Mouse (Mus musculus) c-Kit-positive CD71-positive TER-119-positive erythroid progenitor cells, embryonic 14.5 days (primary cell): Measurements from ENCODE around the gene Dzip1.

ENCODE experiments used
- DNase-seq: peaks from one replicate; pipeline ENCODE4 v3.0.0-alpha.2; 2013; ENCODE audit warnings: low spot score

The Dzip1 gene

GRCm38 (mm10) chr14:118868102-118868724 lies 57.0 kb downstream of the Dzip1 start:
- no peak for DNase-seq

DNA sequence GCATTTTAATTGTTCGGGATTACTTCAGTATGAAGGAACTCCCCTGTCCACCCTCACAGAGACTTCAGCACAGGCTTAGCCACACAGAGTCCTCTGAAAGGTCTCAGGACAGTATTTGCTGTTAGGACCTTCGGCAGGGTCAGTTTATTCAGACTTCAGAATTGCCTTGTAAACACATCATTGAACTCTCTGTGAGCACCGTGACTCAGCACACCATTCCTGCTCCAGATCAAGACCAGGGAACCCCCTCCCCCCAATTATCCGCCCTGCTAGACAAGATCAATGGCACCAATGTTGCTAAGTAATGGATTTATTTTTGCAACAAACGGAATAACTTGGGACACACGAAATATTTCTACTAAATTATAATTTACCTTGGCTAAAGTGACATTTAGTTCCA lies 57.9 kb downstream of the Dzip1 start:
- no peak for DNase-seq

- no peak for DNase-seq
These were observed 59.0 kb downstream of the Dzip1 start for GRCm38 (mm10) chr14:118866014-118866811.

GRCm38 (mm10) chr14:118864905-118865304 lies 60.4 kb downstream of the Dzip1 start:
- DNase-seq: no peak

DNA sequence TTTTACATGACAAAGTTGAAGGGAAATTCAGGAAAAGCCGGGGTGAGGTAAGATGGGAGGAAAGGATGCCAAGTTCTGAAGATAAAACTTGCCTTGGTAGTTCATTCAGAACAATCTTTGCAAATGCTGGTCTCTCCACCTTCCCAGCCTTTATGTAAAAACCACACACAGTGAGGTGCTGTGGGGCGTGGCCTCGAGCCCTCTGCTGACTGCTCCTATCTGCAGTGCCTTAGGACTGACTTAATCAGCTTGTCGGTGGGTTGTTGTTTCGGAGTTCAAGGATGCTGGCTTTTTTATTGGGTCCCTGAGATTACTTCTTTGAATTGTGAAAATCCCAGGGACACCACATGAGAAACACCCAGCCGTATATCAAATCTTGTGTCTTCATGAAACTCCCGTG lies 63.0 kb downstream of the Dzip1 start:
- no peak for DNase-seq

GRCm38 (mm10) chr14:118858318-118858717 lies 66.9 kb downstream of the Dzip1 start:
- DNase-seq: no peak

GRCm38 (mm10) chr14:118856563-118856962 lies 68.7 kb downstream of the Dzip1 start:
- no peak for DNase-seq

DNA sequence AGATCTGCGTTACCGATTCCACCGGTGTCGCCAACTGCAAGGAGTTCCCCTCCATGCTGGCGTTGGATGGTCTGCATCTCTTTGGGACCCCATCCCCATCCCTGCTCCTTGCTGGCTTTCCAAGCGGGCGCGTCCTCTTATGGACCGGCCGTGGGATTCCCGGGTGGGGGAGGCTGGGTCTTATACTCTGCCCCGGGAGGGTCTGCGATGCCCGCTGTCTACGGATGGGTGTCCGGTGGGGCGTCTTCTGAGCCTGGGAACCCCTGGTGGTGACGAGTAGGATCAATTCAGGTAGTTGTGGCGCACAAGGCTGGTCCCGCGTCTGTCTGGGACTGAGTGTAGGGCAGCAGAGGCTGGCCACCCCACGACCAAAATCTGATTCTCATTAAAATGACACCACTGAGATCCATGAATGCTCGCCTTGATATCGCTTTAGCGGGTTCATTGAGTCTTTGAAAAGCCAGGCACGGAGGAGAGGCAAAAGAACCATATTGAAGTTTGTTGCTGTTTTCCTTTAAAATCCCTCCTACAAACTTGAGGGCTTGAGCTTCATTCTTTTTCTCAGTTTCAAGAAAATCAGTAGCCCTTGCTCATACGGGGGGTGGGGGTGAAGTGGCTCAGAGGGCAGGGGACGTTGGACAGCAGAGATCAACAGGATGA lies 70.0 kb downstream of the Dzip1 start:
- DNase-seq: no peak

GRCm38 (mm10) chr14:118854371-118855114 lies 70.7 kb downstream of the Dzip1 start:
- DNase-seq: no peak

DNA sequence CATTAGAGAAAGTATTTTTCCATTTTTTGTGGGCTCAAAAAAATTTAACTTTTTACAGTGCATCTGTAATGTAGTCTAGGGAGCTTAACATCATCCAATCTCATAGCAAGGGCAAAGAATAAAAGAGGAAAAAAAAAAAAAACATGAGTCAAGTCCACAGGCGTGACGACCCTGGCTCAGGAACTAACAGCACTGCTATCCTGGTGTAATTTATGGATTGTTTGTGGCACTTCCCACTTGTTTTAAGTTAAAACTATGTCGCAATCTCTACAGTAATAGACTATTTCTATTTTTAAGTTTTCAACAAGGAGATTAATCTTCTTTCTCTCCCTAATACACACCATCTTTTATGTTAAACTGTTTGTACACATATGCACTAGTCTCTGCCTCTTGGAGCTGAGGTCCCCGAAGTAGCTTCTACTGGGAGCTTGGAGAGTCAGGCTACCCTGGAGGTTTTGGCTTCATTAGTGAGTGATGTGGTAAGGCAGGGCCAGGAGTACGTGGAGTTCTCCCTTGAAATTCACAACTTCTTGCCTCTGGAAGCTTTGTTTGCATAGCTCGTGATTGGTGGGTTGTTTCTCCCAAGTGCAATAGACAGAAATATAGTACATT lies 73.7 kb downstream of the Dzip1 start:
- no peak for DNase-seq

DNA sequence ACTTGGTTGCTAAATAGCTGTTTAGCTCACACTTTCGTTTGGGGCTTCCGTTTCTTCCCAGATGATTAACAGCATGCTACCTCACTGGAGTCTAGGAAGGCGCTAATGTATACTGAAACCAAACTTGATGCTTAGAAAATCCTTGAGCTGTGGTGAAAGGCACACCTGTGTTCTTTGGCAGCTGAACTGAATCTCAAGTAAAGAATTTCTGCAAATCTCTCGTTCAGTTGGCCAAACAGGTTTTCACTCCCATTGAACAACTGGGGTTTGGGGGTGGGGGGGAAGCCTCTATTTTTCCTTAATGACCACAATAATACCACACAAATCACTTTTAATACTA lies 74.6 kb downstream of the Dzip1 start:
- no peak for DNase-seq

GRCm38 (mm10) chr14:118850011-118850695 lies 75.1 kb downstream of the Dzip1 start:
- DNase-seq: no peak

DNA sequence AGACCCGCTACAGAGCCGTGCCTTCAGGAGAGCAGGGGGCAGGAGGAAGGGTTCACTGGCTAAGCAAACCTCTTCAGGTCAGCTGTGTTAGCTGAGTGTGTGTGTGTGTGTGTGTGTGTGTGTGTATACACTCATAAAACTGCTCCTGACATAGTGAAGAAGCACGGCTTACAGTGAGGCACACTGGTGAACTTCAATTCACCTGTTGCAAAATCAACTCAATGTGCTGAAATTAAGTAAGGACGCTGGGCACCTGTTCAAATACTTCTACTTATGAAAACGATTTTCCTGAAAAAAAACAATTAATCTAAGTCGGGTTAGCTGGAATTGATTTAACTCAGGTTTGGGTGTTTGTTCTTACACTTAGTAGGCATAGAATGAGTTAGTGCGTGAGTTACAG lies 77.1 kb downstream of the Dzip1 start:
- no peak for DNase-seq

DNA sequence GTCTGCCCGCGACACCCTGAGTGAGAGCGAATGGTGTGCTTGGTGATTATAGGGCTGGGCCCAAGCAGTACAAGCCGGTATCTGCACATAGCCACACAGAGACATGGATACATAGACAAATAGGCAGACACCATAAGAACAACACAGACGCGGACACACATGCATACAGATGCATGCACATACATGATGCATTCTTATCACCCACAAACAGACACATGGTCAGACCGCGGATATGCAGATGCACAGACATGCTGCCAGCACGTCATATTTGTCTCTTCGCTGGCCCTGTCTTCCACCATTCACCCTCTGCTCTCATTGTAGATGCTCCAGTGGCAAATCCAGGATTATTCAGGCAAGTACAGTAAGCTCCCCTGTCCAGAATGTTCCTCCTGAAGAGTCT lies 78.4 kb downstream of the Dzip1 start:
- peak; percentile 61 for DNase-seq

DNA sequence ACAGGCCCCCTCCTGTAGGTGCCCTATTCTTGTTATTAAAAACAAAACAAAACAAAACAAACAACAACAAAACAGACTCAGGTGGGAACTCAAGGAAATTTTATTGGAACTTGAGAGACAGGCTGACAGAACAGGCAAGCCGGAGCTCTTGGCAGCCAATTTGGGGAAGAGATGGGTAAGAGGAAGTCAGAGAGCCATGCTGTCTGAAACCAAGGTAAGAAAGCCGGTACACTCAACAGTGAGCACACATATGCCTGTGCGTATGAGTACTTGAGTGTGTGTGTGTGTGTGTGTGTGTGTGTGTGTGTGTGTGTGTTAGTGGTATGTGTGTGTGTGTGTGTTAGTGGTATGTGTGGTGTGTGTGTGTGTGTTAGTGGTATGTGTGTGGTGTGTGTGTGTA lies 82.9 kb downstream of the Dzip1 start:
- no peak for DNase-seq

GRCm38 (mm10) chr14:118840027-118840426 lies 85.2 kb downstream of the Dzip1 start:
- DNase-seq: no peak

GRCm38 (mm10) chr14:118839416-118839815 lies 85.8 kb downstream of the Dzip1 start:
- no peak for DNase-seq

DNA sequence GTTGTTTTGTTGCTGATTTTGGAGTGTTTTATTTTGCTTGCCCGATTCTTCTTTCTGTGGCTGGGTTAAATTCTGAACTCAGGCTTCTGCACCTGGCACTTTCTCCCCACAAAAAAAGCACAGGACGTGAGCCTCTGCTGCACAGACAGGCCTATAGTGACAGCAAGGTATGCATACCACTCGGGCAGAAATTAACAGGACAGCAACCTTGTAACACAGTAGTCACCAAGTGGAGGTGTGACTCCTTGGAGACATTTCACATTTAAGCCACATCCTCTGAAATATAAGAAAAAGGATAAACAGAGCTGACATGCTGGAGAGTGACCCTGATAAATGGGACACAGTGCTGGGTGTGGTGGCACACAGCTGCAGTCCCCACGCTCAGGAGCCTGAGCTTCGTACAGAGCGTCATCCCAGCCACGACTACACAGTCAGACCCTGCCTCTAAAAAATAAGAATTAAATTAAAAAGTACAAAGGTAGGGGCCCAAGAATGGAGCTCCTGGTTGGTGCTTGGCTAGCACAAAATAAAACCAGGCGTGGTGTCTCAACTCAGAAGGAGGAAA lies 86.6 kb downstream of the Dzip1 start:
- no peak for DNase-seq

- DNase-seq: peak; percentile 55
These were observed 88.5 kb downstream of the Dzip1 start for GRCm38 (mm10) chr14:118836754-118837153.

DNA sequence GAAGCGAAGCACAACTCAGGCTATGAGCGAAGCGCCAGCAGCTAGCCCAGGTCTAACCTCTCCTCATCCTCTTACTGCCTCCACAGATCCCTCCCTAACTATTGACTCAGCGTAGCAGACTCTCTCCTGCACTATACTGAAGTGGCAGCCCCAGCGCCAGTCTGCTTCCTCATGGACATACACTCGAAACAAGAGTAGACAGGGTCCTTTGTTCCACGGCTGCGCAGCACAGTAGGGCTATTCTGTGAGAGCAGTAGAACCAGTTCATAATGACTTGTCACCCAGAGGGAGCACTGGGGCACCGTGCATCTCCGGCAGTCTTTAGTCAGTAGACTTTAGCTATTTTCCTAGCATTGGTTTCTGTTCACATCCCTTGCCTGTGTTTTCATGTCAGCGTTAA lies 89.1 kb downstream of the Dzip1 start:
- DNase-seq: no peak

GRCm38 (mm10) chr14:118834313-118834712 lies 90.9 kb downstream of the Dzip1 start:
- no peak for DNase-seq
